ENCODE assay signal across 8 mouse cellular contexts in genomic region chr10:89383462-89383861, GRCm38 (mm10). TPM values are rescaled to one million over a fixed set of nuclear protein-coding genes. Genes with fewer than 3 reads are reported as not detected.
A peak's percentile ranks its signal among the peaks of the same experiment; 100 is the strongest.
DNase-seq lines count a peak whose midpoint lies in the region; ATAC-seq and TF ChIP-seq lines count a peak whose summit lies in the region.
"Had no signal": no experiment of that assay in that cellular context is flagged by ENCODE, and none has a peak within 500 bp of the region (broad histone marks: within the 10 kb centered on the region; RNA-seq: fewer than 3 reads in every experiment).

No protein-coding gene starts in this region.

- no peak overlapping the region for H3K9ac ChIP-seq in intestine, embryonic 14.5 days (ENCODE audit: low read length)
- no peak overlapping the region for H3K9ac ChIP-seq in midbrain, embryonic 11.5 days (ENCODE audit: low read length)
- H3K9ac ChIP-seq: stomach, embryonic 15.5 days had no signal

- peak; percentile 86; the same call in 1 of the 2 replicates for TF ChIP-seq CTCF in small intestine, adult 2 months (IDR thresholded peaks at IDR 0.05; ENCODE audit: extremely low read depth, insufficient read length, insufficient replicate concordance, low read depth, low read length)

- H3K27me3 ChIP-seq in intestine, embryonic 14.5 days (replicated peaks; ENCODE audit: control insufficient read depth, insufficient read depth, low read length), result no peaks in the 10 kb centered on the region
- no peaks in the 10 kb centered on the region for H3K27me3 ChIP-seq in midbrain, embryonic 11.5 days (ENCODE audit: control insufficient read depth, insufficient read depth, low read length)
- no peaks in the 10 kb centered on the region for H3K27me3 ChIP-seq in small intestine, adult 2 months (ENCODE audit: control insufficient read depth, insufficient read depth, low read length)
- H3K27me3 ChIP-seq: stomach, embryonic 15.5 days had no signal

- H3K4me3 ChIP-seq in intestine, embryonic 14.5 days (ENCODE audit: low read depth, low read length), result no peak overlapping the region
- no peak overlapping the region for H3K4me3 ChIP-seq in midbrain, embryonic 11.5 days (ENCODE audit: low read depth, low read length)
- H3K4me3 ChIP-seq in small intestine, adult 2 months (ENCODE audit: low read depth, low read length), result no peak overlapping the region
- H3K4me3 ChIP-seq: stomach, embryonic 15.5 days had no signal

- no peaks in the 10 kb centered on the region for H3K9me3 ChIP-seq in intestine, embryonic 14.5 days (ENCODE audit: control insufficient read depth, low read length)
- H3K9me3 ChIP-seq in midbrain, embryonic 11.5 days (ENCODE audit: control insufficient read depth, low read length), result no peaks in the 10 kb centered on the region
- H3K9me3 ChIP-seq: stomach, embryonic 15.5 days had no signal

- H3K4me1 ChIP-seq in intestine, embryonic 14.5 days (replicated peaks; ENCODE audit: control insufficient read depth, insufficient read depth, low read length), result no peaks in the 10 kb centered on the region
- no peaks in the 10 kb centered on the region for H3K4me1 ChIP-seq in midbrain, embryonic 11.5 days (ENCODE audit: control insufficient read depth, insufficient read depth, low read length)
- no peaks in the 10 kb centered on the region for H3K4me1 ChIP-seq in small intestine, adult 2 months (ENCODE audit: control insufficient read depth, insufficient read depth, insufficient read length, low read length)
- H3K4me1 ChIP-seq: stomach, embryonic 15.5 days had no signal

- H3K36me3 ChIP-seq in intestine, embryonic 14.5 days (ENCODE audit: control insufficient read depth, insufficient read depth, low read length), result no peaks in the 10 kb centered on the region
- H3K36me3 ChIP-seq in midbrain, embryonic 11.5 days (ENCODE audit: control insufficient read depth, insufficient read depth, low read length), result no peaks in the 10 kb centered on the region
- no peaks in the 10 kb centered on the region for H3K36me3 ChIP-seq in small intestine, adult 2 months (ENCODE audit: control insufficient read depth, insufficient read depth, low read length)
- H3K36me3 ChIP-seq: stomach, embryonic 15.5 days had no signal

- WGBS in intestine, embryonic 14.5 days, result 8% methylated on average over 5 of the region's 5 CpGs
- WGBS in midbrain, embryonic 11.5 days, result 5% methylated on average over 5 of the region's 5 CpGs
- WGBS in small intestine, adult 2 months, result 9% methylated on average over 5 of the region's 5 CpGs

- H3K4me2 ChIP-seq in intestine, embryonic 14.5 days (ENCODE audit: low read length), result no peak overlapping the region
- no peak overlapping the region for H3K4me2 ChIP-seq in midbrain, embryonic 11.5 days
- H3K4me2 ChIP-seq: stomach, embryonic 15.5 days had no signal

- no peak overlapping the region for H3K27ac ChIP-seq in intestine, embryonic 14.5 days (ENCODE audit: low read depth)
- H3K27ac ChIP-seq in midbrain, embryonic 11.5 days (ENCODE audit: low read depth, low read length), result no peak overlapping the region
- H3K27ac ChIP-seq in small intestine, adult 2 months (ENCODE audit: insufficient read depth, low read depth, low read length), result no peak overlapping the region
- H3K27ac ChIP-seq: stomach, embryonic 15.5 days had no signal

- peak; percentile 62 for DNase-seq in adipocyte (ENCODE audit: low spot score)
- peak; percentile 54 to 83 for DNase-seq in cerebellum, postnatal 4 days (ENCODE audit: low spot score in 2 of 2)
- peak; percentile 83 for DNase-seq in gastrocnemius, postnatal 10 days
- DNase-seq in intestine, embryonic 14.5 days (ENCODE audit: low spot score), result peak; percentile 78
- peak; percentile 25 to 42 for DNase-seq in left cerebral cortex, adult 8-10 months (ENCODE audit: low spot score in 2 of 2)
- DNase-seq in midbrain, embryonic 11.5 days (ENCODE audit: low spot score, missing footprints), result peak; percentile 95

- TF ChIP-seq POLR2A in small intestine, adult 2 months (IDR thresholded peaks at IDR 0.05; ENCODE audit: low read depth, low read length), result no peak

- peak; percentile 72; the same call in 1 of the 2 replicates for ATAC-seq in intestine, embryonic 14.5 days (replicated peaks; ENCODE audit: low FRiP score, low TSS enrichment, low read depth)
- peak; percentile 77 for ATAC-seq in midbrain, embryonic 11.5 days (ENCODE audit: low FRiP score)

RNA-seq across cellular contexts. Expression of gene Ano4, which starts 38.9 kb away (rescaled TPM):
- total RNA-seq in gastrocnemius, postnatal 10 days (2021), result 1 to 10 TPM; 1.1 to 2.2 TPM
- 0.55 and 1.6 TPM in 2 replicates for polyA plus RNA-seq in intestine, embryonic 14.5 days (2014; fragmentation: Nextera tagmentation; extraction: Ambion mirVana)
- total RNA-seq in left cerebral cortex, adult 8-10 months (2022), result 10 to 100 TPM; 24.2 to 27.0 (median 25.0) TPM
- polyA plus RNA-seq in midbrain, embryonic 11.5 days (2014; fragmentation: Nextera tagmentation; extraction: Ambion mirVana), result 2.1 and 2.6 TPM in 2 replicates
- polyA plus RNA-seq in small intestine, adult 2 months (2012; rRNA removed), result not detected in 2 replicates

Comparison
In these comparisons a context has a peak if more than half of its experiments do, and no peak if none do; other contexts are left out.
1. DNase-seq: peak in every context shown above with its lines; median percentile 95 in midbrain, embryonic 11.5 days; 83 in gastrocnemius, postnatal 10 days; 78 in intestine, embryonic 14.5 days; 68 in cerebellum, postnatal 4 days; 62 in adipocyte; 34 in left cerebral cortex, adult 8-10 months.